Mouse (Mus musculus): ENCODE data around the gene Tns3.

The Tns3 gene

GRCm38 (mm10) chr11:8472439-8472838 is 191.9 kb downstream of the Tns3 start:
- no peak for DNase-seq (ENCODE audit: low spot score)

GRCm38 (mm10) chr11:8471535-8471934 is 192.8 kb downstream of the Tns3 start:
- no peak for DNase-seq (ENCODE audit: low spot score)

- DNase-seq (ENCODE audit: low spot score) = no peak
Observed at GRCm38 (mm10) chr11:8469537-8469936, 194.8 kb downstream of the Tns3 start.

- DNase-seq (ENCODE audit: low spot score) = peak; percentile 58
Observed at GRCm38 (mm10) chr11:8468161-8469091, 195.9 kb downstream of the Tns3 start.

GRCm38 (mm10) chr11:8467403-8468160 is 196.8 kb downstream of the Tns3 start:
- DNase-seq (ENCODE audit: low spot score) = no peak

- DNase-seq (ENCODE audit: low spot score) = no peak
Observed at GRCm38 (mm10) chr11:8463866-8464265, 200.5 kb downstream of the Tns3 start.

GRCm38 (mm10) chr11:8462827-8463405 is 201.4 kb downstream of the Tns3 start:
- no peak for DNase-seq (ENCODE audit: low spot score)

GRCm38 (mm10) chr11:8460835-8461234 is 203.5 kb downstream of the Tns3 start:
- no peak for DNase-seq (ENCODE audit: low spot score)

- no peak for DNase-seq (ENCODE audit: low spot score)
Observed at GRCm38 (mm10) chr11:8457951-8458350, 206.4 kb downstream of the Tns3 start.

- no peak for DNase-seq (ENCODE audit: low spot score)
Observed at GRCm38 (mm10) chr11:8456586-8457285, 207.6 kb downstream of the Tns3 start.

GRCm38 (mm10) chr11:8455650-8456049 is 208.7 kb downstream of the Tns3 start:
- DNase-seq (ENCODE audit: low spot score) = no peak

GRCm38 (mm10) chr11:8453252-8453651 is 211.1 kb downstream of the Tns3 start:
- DNase-seq (ENCODE audit: low spot score) = no peak

GRCm38 (mm10) chr11:8451597-8452201 is 212.6 kb downstream of the Tns3 start:
- no peak for DNase-seq (ENCODE audit: low spot score)

- no peak for DNase-seq (ENCODE audit: low spot score)
Observed at GRCm38 (mm10) chr11:8450540-8450939, 213.8 kb downstream of the Tns3 start.

- peak; percentile 72 for DNase-seq (ENCODE audit: low spot score)
Observed at GRCm38 (mm10) chr11:8445915-8446356, 218.4 kb downstream of the Tns3 start.

GRCm38 (mm10) chr11:8444759-8445422 is 219.4 kb downstream of the Tns3 start:
- no peak for DNase-seq (ENCODE audit: low spot score)

GRCm38 (mm10) chr11:8443539-8444292 is 220.6 kb downstream of the Tns3 start:
- DNase-seq (ENCODE audit: low spot score) = no peak

GRCm38 (mm10) chr11:8440706-8441105 is 223.6 kb downstream of the Tns3 start:
- DNase-seq (ENCODE audit: low spot score) = no peak

GRCm38 (mm10) chr11:8440221-8440620 is 224.1 kb downstream of the Tns3 start:
- no peak for DNase-seq (ENCODE audit: low spot score)

- DNase-seq (ENCODE audit: low spot score) = no peak
Observed at GRCm38 (mm10) chr11:8439035-8439434, 225.3 kb downstream of the Tns3 start.
